Mouse (Mus musculus): ENCODE data around the gene Irf4. TPM values are rescaled to one million over a fixed set of nuclear protein-coding genes. Genes with fewer than 3 reads are reported as not detected.
A peak's percentile ranks its signal among the peaks of the same experiment; 100 is the strongest.

Gene Irf4
- polyA plus RNA-seq (2015; fragmentation: Nextera tagmentation; extraction: Ambion mirVana): 0.07 and 0.08 TPM in 2 replicates

GRCm38 (mm10) chr13:30749021-30749556 lies at the start of gene Irf4:
Gene Irf4 (plus strand): TSS chr13:30749226.
- H3K9me3 ChIP-seq: no peaks in the 10 kb centered on the region
- H3K4me3 ChIP-seq (replicated peaks): peak within 1 kb of the TSS; percentile 40
- H3K4me1 ChIP-seq (replicated peaks): peaks cover 22% of the 10 kb centered on the region
- H3K9ac ChIP-seq (replicated peaks): peak within 1 kb of the TSS; percentile 16; the same call in 1 of the 2 replicates
- no peaks in the 10 kb centered on the region for H3K36me3 ChIP-seq
- H3K27me3 ChIP-seq: peaks cover 68% of the 10 kb centered on the region
- H3K4me2 ChIP-seq (replicated peaks): peak within 1 kb of the TSS; percentile 68
- peak; percentile 82 for ATAC-seq
- no peak within 1 kb of the TSS for H3K27ac ChIP-seq
- WGBS: under 1% methylated on average over 21 of the region's 21 CpGs

- Histone ChIP-seq H3K4me1 (replicated peaks) (no peaks in the 10 kb centered on the region), H3K27me3 (no peaks in the 10 kb centered on the region), H3K4me3 (replicated peaks) (no peak overlapping the region), H3K9ac (replicated peaks) (no peak overlapping the region), H3K4me2 (replicated peaks) (no peak overlapping the region), H3K27ac (no peak overlapping the region), H3K36me3 (0 out of 2 replicates have a peak, but pooled peaks cover 6% of the 10 kb centered on the region), H3K9me3 (no peaks in the 10 kb centered on the region)
- 96% methylated on average over 5 of the region's 5 CpGs for WGBS
- ATAC-seq: no peak
These were observed 46.3 kb upstream of the Irf4 start for GRCm38 (mm10) chr13:30702695-30703094.

- 87% methylated on average over 8 of the region's 8 CpGs for WGBS
- H3K4me2 ChIP-seq (replicated peaks): no peak overlapping the region
- no peaks in the 10 kb centered on the region for H3K4me1 ChIP-seq (replicated peaks)
- H3K9me3 ChIP-seq: no peaks in the 10 kb centered on the region
- no peak overlapping the region for H3K9ac ChIP-seq (replicated peaks)
- no peak overlapping the region for H3K4me3 ChIP-seq (replicated peaks)
- ATAC-seq: no peak
- H3K36me3 ChIP-seq: peaks cover 19% of the 10 kb centered on the region
- no peaks in the 10 kb centered on the region for H3K27me3 ChIP-seq
- H3K27ac ChIP-seq: no peak overlapping the region; the same call in 1 of the 2 replicates
These were observed 44.6 kb upstream of the Irf4 start for GRCm38 (mm10) chr13:30704246-30705095.

- no peak overlapping the region for H3K27ac ChIP-seq
- no peak for ATAC-seq
- 82% methylated on average over 2 of the region's 2 CpGs for WGBS
- no peak overlapping the region for H3K9ac ChIP-seq (replicated peaks)
- H3K4me3 ChIP-seq (replicated peaks): no peak overlapping the region
- no peaks in the 10 kb centered on the region for H3K9me3 ChIP-seq
- H3K4me1 ChIP-seq (replicated peaks): no peaks in the 10 kb centered on the region
- no peak overlapping the region for H3K4me2 ChIP-seq (replicated peaks)
- H3K27me3 ChIP-seq: no peaks in the 10 kb centered on the region
- peaks cover 15% of the 10 kb centered on the region for H3K36me3 ChIP-seq
These were observed 38.0 kb upstream of the Irf4 start for GRCm38 (mm10) chr13:30711066-30711465.

- Histone ChIP-seq H3K27ac (no peak overlapping the region), H3K27me3 (no peaks in the 10 kb centered on the region), H3K4me2 (replicated peaks) (no peak overlapping the region), H3K4me1 (replicated peaks) (no peaks in the 10 kb centered on the region), H3K36me3 (peaks cover 14% of the 10 kb centered on the region), H3K9ac (replicated peaks) (no peak overlapping the region), H3K9me3 (no peaks in the 10 kb centered on the region), H3K4me3 (replicated peaks) (no peak overlapping the region)
- 94% methylated on average over 3 of the region's 3 CpGs for WGBS
- no peak for ATAC-seq
These were observed 37.3 kb upstream of the Irf4 start for GRCm38 (mm10) chr13:30711711-30712110.

- Histone ChIP-seq H3K4me1 (replicated peaks) (no peaks in the 10 kb centered on the region), H3K9me3 (no peaks in the 10 kb centered on the region), H3K9ac (replicated peaks) (no peak overlapping the region), H3K4me2 (replicated peaks) (no peak overlapping the region), H3K36me3 (peaks cover 14% of the 10 kb centered on the region), H3K27ac (no peak overlapping the region), H3K27me3 (no peaks in the 10 kb centered on the region), H3K4me3 (replicated peaks) (no peak overlapping the region)
- WGBS: 83% methylated on average over 6 of the region's 6 CpGs
- ATAC-seq: no peak
These were observed 36.7 kb upstream of the Irf4 start for GRCm38 (mm10) chr13:30712280-30712679.

- WGBS: 88% methylated on average over 3 of the region's 3 CpGs
- Histone ChIP-seq H3K4me2 (replicated peaks) (no peak overlapping the region), H3K9ac (replicated peaks) (no peak overlapping the region), H3K4me1 (replicated peaks) (no peaks in the 10 kb centered on the region), H3K27me3 (no peaks in the 10 kb centered on the region), H3K4me3 (replicated peaks) (no peak overlapping the region), H3K36me3 (peaks cover 6% of the 10 kb centered on the region), H3K9me3 (no peaks in the 10 kb centered on the region), H3K27ac (no peak overlapping the region)
- no peak for ATAC-seq
These were observed 35.4 kb upstream of the Irf4 start for GRCm38 (mm10) chr13:30713621-30714020.

- H3K36me3 ChIP-seq: no peaks in the 10 kb centered on the region
- no peak overlapping the region for H3K4me2 ChIP-seq (replicated peaks)
- no peaks in the 10 kb centered on the region for H3K27me3 ChIP-seq
- ATAC-seq: no peak
- H3K4me1 ChIP-seq (replicated peaks): no peaks in the 10 kb centered on the region
- no peak overlapping the region for H3K9ac ChIP-seq (replicated peaks)
- no peaks in the 10 kb centered on the region for H3K9me3 ChIP-seq
- WGBS: 89% methylated on average over 6 of the region's 6 CpGs
- no peak overlapping the region for H3K27ac ChIP-seq
- no peak overlapping the region for H3K4me3 ChIP-seq (replicated peaks)
These were observed 34.5 kb upstream of the Irf4 start for GRCm38 (mm10) chr13:30714552-30714951.

- no peaks in the 10 kb centered on the region for H3K4me1 ChIP-seq (replicated peaks)
- H3K9me3 ChIP-seq: no peaks in the 10 kb centered on the region
- H3K9ac ChIP-seq (replicated peaks): no peak overlapping the region
- 96% methylated on average over 7 of the region's 7 CpGs for WGBS
- no peaks in the 10 kb centered on the region for H3K36me3 ChIP-seq
- no peak overlapping the region for H3K4me2 ChIP-seq (replicated peaks)
- no peaks in the 10 kb centered on the region for H3K27me3 ChIP-seq
- ATAC-seq: no peak
- no peak overlapping the region for H3K4me3 ChIP-seq (replicated peaks)
- H3K27ac ChIP-seq: no peak overlapping the region
These were observed 34.0 kb upstream of the Irf4 start for GRCm38 (mm10) chr13:30715060-30715459.

GRCm38 (mm10) chr13:30715573-30715972 lies 33.5 kb upstream of the Irf4 start:
- Histone ChIP-seq H3K4me3 (replicated peaks) (no peak overlapping the region), H3K9ac (replicated peaks) (no peak overlapping the region), H3K9me3 (no peaks in the 10 kb centered on the region), H3K27me3 (no peaks in the 10 kb centered on the region), H3K36me3 (no peaks in the 10 kb centered on the region), H3K4me2 (replicated peaks) (no peak overlapping the region), H3K4me1 (replicated peaks) (no peaks in the 10 kb centered on the region), H3K27ac (no peak overlapping the region)
- ATAC-seq: no peak
- 86% methylated on average over 4 of the region's 4 CpGs for WGBS

GRCm38 (mm10) chr13:30716611-30717010 lies 32.4 kb upstream of the Irf4 start:
- no peak overlapping the region for H3K4me3 ChIP-seq (replicated peaks)
- H3K27ac ChIP-seq: no peak overlapping the region
- 0 out of 2 replicates have a peak, but pooled peaks cover 3% of the 10 kb centered on the region for H3K27me3 ChIP-seq
- no peak overlapping the region for H3K4me2 ChIP-seq (replicated peaks)
- 72% methylated on average over 5 of the region's 5 CpGs for WGBS
- no peak overlapping the region for H3K9ac ChIP-seq (replicated peaks)
- H3K9me3 ChIP-seq: no peaks in the 10 kb centered on the region
- H3K4me1 ChIP-seq (replicated peaks): no peaks in the 10 kb centered on the region
- no peak for ATAC-seq
- H3K36me3 ChIP-seq: no peaks in the 10 kb centered on the region

GRCm38 (mm10) chr13:30722601-30723000 lies 26.4 kb upstream of the Irf4 start:
- H3K27ac ChIP-seq: no peak overlapping the region
- 5% methylated on average over 7 of the region's 7 CpGs for WGBS
- H3K36me3 ChIP-seq: no peaks in the 10 kb centered on the region
- H3K4me2 ChIP-seq (replicated peaks): 0 out of 2 replicates have a peak overlapping the region, but pooled peaks have one; percentile 1
- peak; percentile 38; the same call in 1 of the 2 replicates for ATAC-seq
- peaks cover 17% of the 10 kb centered on the region for H3K4me1 ChIP-seq (replicated peaks)
- H3K27me3 ChIP-seq: 0 out of 2 replicates have a peak, but pooled peaks cover 3% of the 10 kb centered on the region
- H3K9me3 ChIP-seq: no peaks in the 10 kb centered on the region
- peak overlapping the region; percentile 0; the same call in 1 of the 2 replicates for H3K9ac ChIP-seq (replicated peaks)
- H3K4me3 ChIP-seq (replicated peaks): no peak overlapping the region
